Mouse (Mus musculus) mesoderm, embryonic 11.5 days (tissue): Measurements from ENCODE around the gene Tmem200b.
A peak's percentile ranks its signal among the peaks of the same experiment; 100 is the strongest.

Source experiments
- DNase-seq: peaks from one replicate; pipeline ENCODE4 v3.0.0-alpha.2; 2012; ENCODE audit warnings: low read depth, low spot score

The Tmem200b gene

GRCm38 (mm10) chr4:131950657-131951056, 29.1 kb downstream of the Tmem200b start:
- peak; percentile 25 for DNase-seq

DNA sequence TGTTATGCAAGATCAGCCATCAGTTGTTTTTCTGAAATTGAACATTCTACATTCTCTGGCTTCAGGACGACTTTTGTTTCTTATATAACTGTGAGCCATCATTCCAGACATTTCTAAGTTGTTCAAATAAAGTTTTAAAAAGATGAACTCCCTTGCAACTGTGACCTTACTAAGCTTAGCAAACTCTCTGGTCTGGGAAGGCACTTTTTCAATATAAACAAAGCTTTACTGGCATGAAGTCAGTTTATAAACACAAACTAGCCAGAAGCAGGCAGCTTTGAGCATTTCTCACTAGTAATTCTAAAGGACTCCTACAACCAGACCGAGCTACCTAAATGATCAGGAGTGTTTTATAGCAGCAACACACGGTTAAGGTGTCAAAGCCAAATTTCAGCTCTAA, 35.6 kb downstream of the Tmem200b start:
- DNase-seq, result no peak

- no peak for DNase-seq
Observed at GRCm38 (mm10) chr4:131968873-131969272, 47.3 kb downstream of the Tmem200b start.

GRCm38 (mm10) chr4:131970244-131970853, 48.8 kb downstream of the Tmem200b start:
- no peak for DNase-seq
